17 mouse cellular contexts compared by ENCODE assay signal in genomic region chr11:7053710-7054109, GRCm38 (mm10). TPM values are rescaled to one million over a fixed set of nuclear protein-coding genes. Genes with fewer than 3 reads are reported as not detected.
"Had no signal": no experiment of that assay in that cellular context is flagged by ENCODE, and none has a peak within 500 bp of the region (broad histone marks: within the 10 kb centered on the region; RNA-seq: fewer than 3 reads in every experiment).

No protein-coding gene starts in this region.

- H3K9ac ChIP-seq: liver, postnatal 0 days; lung, embryonic 15.5 days; midbrain, embryonic 13.5 days; midbrain, embryonic 15.5 days; neural tube, embryonic 12.5 days; stomach, embryonic 15.5 days had no signal

- H3K4me1 ChIP-seq: megakaryocyte, embryonic 14.5 days had no signal

- H3K4me2 ChIP-seq: lung, embryonic 15.5 days; midbrain, embryonic 11.5 days; midbrain, embryonic 13.5 days; midbrain, embryonic 15.5 days; neural tube, embryonic 12.5 days; stomach, embryonic 15.5 days had no signal

- DNase-seq: liver, postnatal 0 days; lung, adult 2 months; lung, postnatal 14 days; lung, postnatal 36 days; right cerebral cortex, postnatal 14 days; thymus, adult 2 months; thymus, postnatal 36 days had no signal

- ATAC-seq: liver, postnatal 0 days; lung, postnatal 0 days; midbrain, embryonic 13.5 days; midbrain, embryonic 15.5 days had no signal

- H3K4me3 ChIP-seq: lung, embryonic 15.5 days; megakaryocyte, embryonic 14.5 days; midbrain, embryonic 13.5 days; midbrain, embryonic 15.5 days; neural tube, embryonic 12.5 days; stomach, embryonic 15.5 days had no signal

- H3K9me3 ChIP-seq: lung, embryonic 15.5 days; megakaryocyte, embryonic 14.5 days; midbrain, embryonic 13.5 days; midbrain, embryonic 15.5 days; neural tube, embryonic 12.5 days; stomach, embryonic 15.5 days had no signal

- H3K36me3 ChIP-seq: lung, embryonic 15.5 days; midbrain, embryonic 13.5 days; midbrain, embryonic 15.5 days; neural tube, embryonic 12.5 days; stomach, embryonic 15.5 days had no signal

- H3K27ac ChIP-seq: lung, embryonic 15.5 days; macrophage; midbrain, embryonic 13.5 days; midbrain, embryonic 15.5 days; neural tube, embryonic 12.5 days; stomach, embryonic 15.5 days; stomach, postnatal 0 days had no signal

RNA-seq across cellular contexts. Expression of gene Adcy1, which starts 9.6 kb away (rescaled TPM):
- polyA plus RNA-seq: macrophage had no signal
